Mouse (Mus musculus) MEL (cell line): ENCODE data around the gene Gm19345. TPM values are rescaled to one million over a fixed set of nuclear protein-coding genes. Genes with fewer than 3 reads are reported as not detected.
A peak's percentile ranks its signal among the peaks of the same experiment; 100 is the strongest.

ENCODE experiments used
- DNase-seq: peaks from one replicate; pipeline ENCODE4 v3.0.0; 2011; ENCODE audit warnings: low read depth, low spot score
- H3K27ac ChIP-seq: 2 replicates; pipeline ENCODE4 v1.5.1; 2012; ENCODE audit warnings: low read depth, mild to moderate bottlenecking, control low read depth, low read length, moderate library complexity; ENCODE audit not compliant: control insufficient read depth
- H3K27me3 ChIP-seq, 2 experiments: fragments of 150-350 bp in 1 of 2; sonication (generic) in 1 of 2; 2 replicates each; pipeline ENCODE4 v1.6.1; 2012; ENCODE audit warnings: low read length in 2 of 2, mild to moderate bottlenecking in 2 of 2, improper control_type of control experiment in 1 of 2, moderate library complexity in 1 of 2; ENCODE audit not compliant: insufficient read depth in 2 of 2, control insufficient read depth in 1 of 2
- H3K36me3 ChIP-seq, 2 experiments: 2 replicates each; pipeline ENCODE4 v1.6.1; 2012 to 2014; ENCODE audit warnings: low read length in 2 of 2, improper control_type of control experiment in 1 of 2, inconsistent platforms in 1 of 2, mild to moderate bottlenecking in 1 of 2; ENCODE audit not compliant: insufficient read depth in 2 of 2, control insufficient read depth in 1 of 2
- H3K4me1 ChIP-seq, 2 experiments: fragments of 150-350 bp in 1 of 2; sonication (generic) in 1 of 2; 2 replicates each; pipeline ENCODE4 v1.6.1; 2012; ENCODE audit warnings: low read length in 2 of 2, improper control_type of control experiment in 1 of 2, mild to moderate bottlenecking in 1 of 2; ENCODE audit not compliant: insufficient read depth in 2 of 2, control insufficient read depth in 1 of 2
- H3K4me3 ChIP-seq, 2 experiments: fragments of 150-350 bp in 1 of 2; sonication (generic) in 1 of 2; 2 replicates each; pipeline ENCODE4 v1.5.1; 2012; ENCODE audit warnings: low read depth in 2 of 2, low read length in 2 of 2, mild to moderate bottlenecking in 2 of 2, moderate library complexity in 2 of 2, control low read depth in 1 of 2, improper control_type of control experiment in 1 of 2; ENCODE audit not compliant: control insufficient read depth in 1 of 2, insufficient read depth in 1 of 2
- H3K79me2 ChIP-seq: 2 replicates; pipeline ENCODE4 v1.6.1; 2012; ENCODE audit warnings: mild to moderate bottlenecking, low read length, moderate library complexity; ENCODE audit not compliant: control insufficient read depth, poor library complexity, insufficient read depth
- H3K9ac ChIP-seq: 2 replicates; pipeline ENCODE4 v1.6.1; 2012; ENCODE audit warnings: low read depth, mild to moderate bottlenecking, control low read depth, low read length, moderate library complexity; ENCODE audit not compliant: control insufficient read depth, poor library complexity, severe bottlenecking
- H3K9me3 ChIP-seq: fragments of 150-350 bp; sonication (generic); replicated peaks from 2 replicates; pipeline ENCODE4 v1.6.1; 2012; ENCODE audit warnings: mild to moderate bottlenecking, low read length, improper control_type of control experiment, moderate library complexity; ENCODE audit not compliant: insufficient read depth
- CTCF ChIP-seq, 3 experiments: IDR thresholded peaks in 2 of 3; conservative IDR thresholded peaks in 1 of 3; 2 replicates each; pipeline ENCODE4 v1.5.1; 2011 to 2012; ENCODE audit warnings: low read length in 3 of 3, low read depth in 2 of 3, mild to moderate bottlenecking in 2 of 3, improper control_type of control experiment in 1 of 3, inconsistent platforms in 1 of 3, mixed read lengths in 1 of 3, moderate library complexity in 1 of 3; ENCODE audit not compliant: control insufficient read depth in 1 of 3, insufficient read depth in 1 of 3, poor library complexity in 1 of 3, severe bottlenecking in 1 of 3
- MEF2A ChIP-seq: IDR thresholded peaks from 2 replicates; pipeline ENCODE4 v1.6.1; 2014; ENCODE audit warnings: low read depth, mild to moderate bottlenecking, inconsistent platforms, low read length, improper control_type of control experiment; ENCODE audit not compliant: poor library complexity, insufficient replicate concordance, severe bottlenecking; ENCODE audit errors: extremely low read depth
- NRF1 ChIP-seq: IDR thresholded peaks from 2 replicates; pipeline ENCODE4 v1.6.1; 2014; ENCODE audit warnings: low read depth, mild to moderate bottlenecking, inconsistent platforms, low read length, improper control_type of control experiment, moderate library complexity; ENCODE audit not compliant: poor library complexity, insufficient read depth, severe bottlenecking
- POLR2AphosphoS2 ChIP-seq: IDR thresholded peaks from 2 replicates; pipeline ENCODE4 v1.6.1; 2011; ENCODE audit warnings: low read length, improper control_type of control experiment
- RAD21 ChIP-seq: IDR thresholded peaks from 2 replicates; pipeline ENCODE4 v1.6.1; 2011; ENCODE audit warnings: mild to moderate bottlenecking, low read depth, low read length, improper control_type of control experiment
- SMC3 ChIP-seq: IDR thresholded peaks from 2 replicates; pipeline ENCODE4 v1.6.1; 2011; ENCODE audit warnings: low read depth, low read length, improper control_type of control experiment
- ZC3H11A ChIP-seq: IDR thresholded peaks from 2 replicates; pipeline ENCODE4 v1.6.1; 2012; ENCODE audit warnings: low read depth, mild to moderate bottlenecking, inconsistent platforms, low read length, improper control_type of control experiment
- polyA plus RNA-seq, 2 experiments: library from polyadenylated mRNA; stranded (reverse) in 1 of 2; unstranded in 1 of 2; fragments of >175 nt in 1 of 2; fragments of >200 nt in 1 of 2; gene quantifications; 2 replicates each; pipeline versions ENCODE4 v1.2.1 to v1.2.4; 2012; ENCODE audit warnings: low replicate concordance in 2 of 2, low read depth in 1 of 2; ENCODE audit not compliant: insufficient read length in 2 of 2, insufficient read depth in 1 of 2, missing spikeins in 1 of 2
- total RNA-seq: library from RNA; depleted of rRNA; stranded (reverse); fragments of 300-350 nt; gene quantifications from 2 replicates; pipeline ENCODE4 v1.2.3, GENCODE M21; 2012; rRNA removed

Gene Gm19345
- total and polyA plus RNA-seq, 3 experiments = not detected

- Histone ChIP-seq H3K27ac (no peak overlapping the region), H3K79me2 (no peaks in the 10 kb centered on the region), H3K36me3 (no peaks in the 10 kb centered on the region), H3K27me3 (no peaks in the 10 kb centered on the region; a peak in 1 of 4 replicates)
- peak; percentile 73 for DNase-seq
- TF ChIP-seq POLR2AphosphoS2 = no peak
- TF ChIP-seq RAD21 = peak; percentile 70
- peak; percentile 41 for TF ChIP-seq ZC3H11A
- no peak for TF ChIP-seq MEF2A
- peak; percentile 80 to 97 (median 83) for TF ChIP-seq CTCF (IDR thresholded peaks at IDR 0.05 in 2 of 3, conservative IDR thresholded peaks at IDR 0.05 in 1 of 3; ENCODE audit: control insufficient read depth in 1 of 3, insufficient read depth in 1 of 3, low read depth in 2 of 3, low read length in 3 of 3, poor library complexity in 1 of 3, severe bottlenecking in 1 of 3)
- peak; percentile 56 for TF ChIP-seq SMC3
- peak; percentile 55; the same call in 1 of the 2 replicates for TF ChIP-seq NRF1
- TF ChIP-seq, all 39 proteins: peak for 5
- Histone ChIP-seq H3K9me3 (no peaks in the 10 kb centered on the region), H3K4me3 (no peak overlapping the region), H3K4me1 (no peaks in the 10 kb centered on the region), H3K9ac (no peak overlapping the region)
Observed at GRCm38 (mm10) chr7:19889881-19890280, 38.1 kb downstream of the Gm19345 start.

Other genes starting within 250 kb of the Gm19345 start
- 29.9 and 31.1 TPM in 2 replicates for gene Clasrp, start 247.5 kb upstream of the Gm19345 start, total RNA-seq
- 10 to 100 TPM in 1 of 2 experiments, not detected in 1; 62.2 TPM for gene Clasrp, start 247.5 kb upstream of the Gm19345 start, polyA plus RNA-seq
- gene Relb, start 222.6 kb upstream of the Gm19345 start, total RNA-seq = 4.6 and 6.2 TPM in 2 replicates
- gene Relb, start 222.6 kb upstream of the Gm19345 start, polyA plus RNA-seq = 1 to 10 TPM in 1 of 2 experiments, not detected in 1; 7.7 TPM
- 55.5 and 58.5 TPM in 2 replicates for gene Clptm1, start 187.0 kb upstream of the Gm19345 start, total RNA-seq
- 100 to 1,000 TPM in 1 of 2 experiments, 10 to 100 TPM in 1; 62.4 to 102 TPM for gene Clptm1, start 187.0 kb upstream of the Gm19345 start, polyA plus RNA-seq
- not detected in 2 replicates for gene Apoc2, start 174.1 kb upstream of the Gm19345 start, total RNA-seq
- gene Apoc2, start 174.1 kb upstream of the Gm19345 start, polyA plus RNA-seq = not detected
- gene Gm44805, start 170.6 kb upstream of the Gm19345 start, total RNA-seq = not detected in 2 replicates
- not detected for gene Gm44805, start 170.6 kb upstream of the Gm19345 start, polyA plus RNA-seq
- not detected in 2 replicates for gene Apoc4, start 170.5 kb upstream of the Gm19345 start, total RNA-seq
- gene Apoc4, start 170.5 kb upstream of the Gm19345 start, polyA plus RNA-seq = not detected
- gene Apoc1, start 159.3 kb upstream of the Gm19345 start, total RNA-seq = not detected in 2 replicates
- under 1 TPM in 1 of 2 experiments, not detected in 1; 0.35 TPM for gene Apoc1, start 159.3 kb upstream of the Gm19345 start, polyA plus RNA-seq
- 22.6 and 33.3 TPM in 2 replicates for gene Apoe, start 152.8 kb upstream of the Gm19345 start, total RNA-seq
- 10 to 100 TPM in 1 of 2 experiments, not detected in 1; 61.4 TPM for gene Apoe, start 152.8 kb upstream of the Gm19345 start, polyA plus RNA-seq
- gene Tomm40, start 136.6 kb upstream of the Gm19345 start, total RNA-seq = 288 and 294 TPM in 2 replicates
- gene Tomm40, start 136.6 kb upstream of the Gm19345 start, polyA plus RNA-seq = 100 to 1,000 TPM in 1 of 2 experiments, not detected in 1; 403 TPM
- 6.9 TPM in 2 replicates for gene Nectin2, start 101.5 kb upstream of the Gm19345 start, total RNA-seq
- gene Nectin2, start 101.5 kb upstream of the Gm19345 start, polyA plus RNA-seq = 10 to 100 TPM in 1 of 2 experiments, not detected in 1; 25.6 TPM
- 2.6 and 3.2 TPM in 2 replicates for gene Bcam, start 81.0 kb upstream of the Gm19345 start, total RNA-seq
- gene Bcam, start 81.0 kb upstream of the Gm19345 start, polyA plus RNA-seq = 1 to 10 TPM in 1 of 2 experiments, not detected in 1; 8.1 TPM
- gene Cblc, start 55.2 kb upstream of the Gm19345 start, total RNA-seq = not detected in 2 replicates
- not detected for gene Cblc, start 55.2 kb upstream of the Gm19345 start, polyA plus RNA-seq
- gene Bcl3, start 29.2 kb upstream of the Gm19345 start, total RNA-seq = 1.7 and 2.7 TPM in 2 replicates
- gene Bcl3, start 29.2 kb upstream of the Gm19345 start, polyA plus RNA-seq = 1 to 10 TPM in 1 of 2 experiments, not detected in 1; 6.7 TPM
- gene Ceacam16, start 9.3 kb downstream of the Gm19345 start, total RNA-seq = 0.12 TPM in 1 of 2 replicates, not detected in the other
- gene Ceacam16, start 9.3 kb downstream of the Gm19345 start, polyA plus RNA-seq = under 1 TPM in 1 of 2 experiments, not detected in 1; 0.18 TPM
- gene Ceacam19, start 36.0 kb downstream of the Gm19345 start, total RNA-seq = 0.04 TPM in 1 of 2 replicates, not detected in the other
- under 1 TPM in 1 of 2 experiments, not detected in 1; 0.03 TPM for gene Ceacam19, start 36.0 kb downstream of the Gm19345 start, polyA plus RNA-seq
- not detected in 2 replicates for gene Pvr, start 69.2 kb downstream of the Gm19345 start, total RNA-seq
- gene Pvr, start 69.2 kb downstream of the Gm19345 start, polyA plus RNA-seq = not detected
- gene Igsf23, start 98.8 kb downstream of the Gm19345 start, total RNA-seq = 0.08 TPM in 1 of 2 replicates, not detected in the other
- gene Igsf23, start 98.8 kb downstream of the Gm19345 start, polyA plus RNA-seq = under 1 TPM in 1 of 2 experiments, not detected in 1; 0.35 TPM
- not detected in 2 replicates for gene Ceacam20, start 113.4 kb downstream of the Gm19345 start, total RNA-seq
- gene Ceacam20, start 113.4 kb downstream of the Gm19345 start, polyA plus RNA-seq = not detected
- not detected in 2 replicates for gene Nlrp9b, start 139.5 kb downstream of the Gm19345 start, total RNA-seq
- not detected for gene Nlrp9b, start 139.5 kb downstream of the Gm19345 start, polyA plus RNA-seq
- gene Vmn1r91, start 247.7 kb downstream of the Gm19345 start, total RNA-seq = not detected in 2 replicates
- gene Vmn1r91, start 247.7 kb downstream of the Gm19345 start, polyA plus RNA-seq = not detected